Mouse (Mus musculus) stomach, postnatal 0 days (tissue): ENCODE data around the gene Nudt4. TPM values are rescaled to one million over a fixed set of nuclear protein-coding genes. Genes with fewer than 3 reads are reported as not detected.

ENCODE experiments used
- ATAC-seq: fragments of 200-750 bp; cut with Nextera tagmentation; 2 replicates; pipeline ENCODE4 v1.8.0; 2017; ENCODE audit not compliant: low FRiP score, low TSS enrichment
- DNase-seq: peaks from one replicate; pipeline ENCODE4 v3.0.0-alpha.2; 2016; ENCODE audit warnings: low spot score
- H3K27ac ChIP-seq: fragments of 300-500 bp; sonication (generic); replicated peaks from 2 replicates; pipeline ENCODE4 v1.5.1; 2014; ENCODE audit warnings: mild to moderate bottlenecking, control low read depth
- H3K27me3 ChIP-seq: fragments of 300-500 bp; sonication (generic); 2 replicates; pipeline ENCODE4 v1.6.1; 2014; ENCODE audit warnings: low read length; ENCODE audit not compliant: control insufficient read depth, insufficient read depth
- H3K36me3 ChIP-seq: fragments of 300-500 bp; sonication (generic); 2 replicates; pipeline ENCODE4 v1.6.1; 2014; ENCODE audit warnings: low read length, mixed read lengths; ENCODE audit not compliant: control insufficient read depth, insufficient read depth
- H3K4me1 ChIP-seq: fragments of 300-500 bp; sonication (generic); replicated peaks from 2 replicates; pipeline ENCODE4 v1.6.1; 2014; ENCODE audit warnings: antibody characterized with exemption; ENCODE audit not compliant: control insufficient read depth, insufficient read depth
- H3K4me2 ChIP-seq: fragments of 300-500 bp; sonication (generic); replicated peaks from 2 replicates; pipeline ENCODE4 v1.6.1; 2014; ENCODE audit warnings: low read depth, mild to moderate bottlenecking, control low read depth, moderate library complexity
- H3K4me3 ChIP-seq: fragments of 300-500 bp; sonication (generic); 2 replicates; pipeline ENCODE4 v1.5.1; 2014; ENCODE audit warnings: low read depth, low read length, control low read depth
- H3K9ac ChIP-seq: fragments of 300-500 bp; sonication (generic); 2 replicates; pipeline ENCODE4 v1.6.1; 2014; ENCODE audit warnings: mild to moderate bottlenecking, low read length, control low read depth, mixed read lengths
- H3K9me3 ChIP-seq: fragments of 300-500 bp; sonication (generic); 2 replicates; pipeline ENCODE4 v1.6.1; 2016; ENCODE audit warnings: low read length; ENCODE audit not compliant: control insufficient read depth
- CTCF ChIP-seq: IDR thresholded peaks from 2 replicates; pipeline ENCODE4 v1.5.1; 2016; ENCODE audit warnings: antibody characterized with exemption, low read depth, mild to moderate bottlenecking, moderate library complexity
- EP300 ChIP-seq: optimal IDR thresholded peaks from 2 replicates; pipeline ENCODE3; 2016; ENCODE audit warnings: antibody characterized with exemption
- WGBS: fragments of 180-500 bp; shearing (Covaris S2); extraction: QIAGEN DNeasy Blood & Tissue Kit; methylation state at CpG from one replicate; pipeline ENCODE4 v1.1.7; 2014; 5-methylcytosine and 5-hydroxymethylcytosine counted together
- polyA plus RNA-seq: library from polyadenylated mRNA; unstranded; fragments of >200 nt; fragmentation: Nextera tagmentation; extraction: Ambion mirVana; gene quantifications from 2 replicates; pipeline ENCODE4 v1.2.1, GENCODE M21; 2015

Gene Nudt4
- polyA plus RNA-seq, 1 experiment from 2014 or later: 46.1 TPM

- no peaks in the 10 kb centered on the region for H3K4me1 ChIP-seq
- H3K27me3 ChIP-seq: no peaks in the 10 kb centered on the region
- H3K9ac ChIP-seq: no peak overlapping the region
- DNase-seq (no peak), ATAC-seq (no peak)
- H3K27ac ChIP-seq: no peak overlapping the region
- H3K36me3 ChIP-seq: no peaks in the 10 kb centered on the region
- no peak overlapping the region for H3K4me3 ChIP-seq
- 72% methylated on average over 7 of the region's 7 CpGs for WGBS
- no peak for TF ChIP-seq CTCF
- no peak for TF ChIP-seq EP300
- H3K4me2 ChIP-seq: no peak overlapping the region
- H3K9me3 ChIP-seq: no peaks in the 10 kb centered on the region
Measured at GRCm38 (mm10) chr10:95599740-95600139, 35.8 kb upstream of the Nudt4 start.

- no peak overlapping the region for H3K9ac ChIP-seq
- H3K27ac ChIP-seq: no peak overlapping the region
- no peaks in the 10 kb centered on the region for H3K9me3 ChIP-seq
- no peaks in the 10 kb centered on the region for H3K36me3 ChIP-seq
- DNase-seq (peak; percentile 73), ATAC-seq (peak; percentile 77)
- no peaks in the 10 kb centered on the region for H3K4me1 ChIP-seq
- WGBS: 61% methylated on average over 15 of the region's 15 CpGs
- H3K4me2 ChIP-seq: no peak overlapping the region
- TF ChIP-seq EP300 (no peak), CTCF (no peak)
- no peaks in the 10 kb centered on the region for H3K27me3 ChIP-seq
- H3K4me3 ChIP-seq: no peak overlapping the region
Measured at GRCm38 (mm10) chr10:95598056-95598587, 34.2 kb upstream of the Nudt4 start.

- Histone ChIP-seq H3K9me3 (no peaks in the 10 kb centered on the region), H3K4me1 (no peaks in the 10 kb centered on the region), H3K27me3 (no peaks in the 10 kb centered on the region), H3K36me3 (no peaks in the 10 kb centered on the region), H3K27ac (no peak overlapping the region), H3K4me3 (no peak overlapping the region), H3K4me2 (no peak overlapping the region), H3K9ac (no peak overlapping the region)
- 52% methylated on average over 8 of the region's 8 CpGs for WGBS
- no peak for DNase-seq
- TF ChIP-seq EP300 (no peak), CTCF (no peak)
- no peak for ATAC-seq
Measured at GRCm38 (mm10) chr10:95595852-95596639, 32.1 kb upstream of the Nudt4 start.

- Histone ChIP-seq H3K36me3 (no peaks in the 10 kb centered on the region), H3K27ac (no peak overlapping the region), H3K27me3 (no peaks in the 10 kb centered on the region), H3K9ac (no peak overlapping the region), H3K4me2 (no peak overlapping the region), H3K4me3 (no peak overlapping the region), H3K9me3 (no peaks in the 10 kb centered on the region), H3K4me1 (no peaks in the 10 kb centered on the region)
- DNase-seq (no peak), ATAC-seq (no peak)
- WGBS: 72% methylated on average over 9 of the region's 11 CpGs
- TF ChIP-seq CTCF: no peak
- TF ChIP-seq EP300: no peak
Measured at GRCm38 (mm10) chr10:95594414-95594813, 30.5 kb upstream of the Nudt4 start.

GRCm38 (mm10) chr10:95591257-95591656 lies 27.3 kb upstream of the Nudt4 start:
- Histone ChIP-seq H3K27ac (no peak overlapping the region), H3K9ac (no peak overlapping the region), H3K27me3 (no peaks in the 10 kb centered on the region), H3K4me1 (no peaks in the 10 kb centered on the region), H3K4me3 (no peak overlapping the region), H3K4me2 (no peak overlapping the region), H3K9me3 (no peaks in the 10 kb centered on the region), H3K36me3 (no peaks in the 10 kb centered on the region)
- no peak for TF ChIP-seq EP300
- no peak for TF ChIP-seq CTCF
- 71% methylated on average over 4 of the region's 4 CpGs for WGBS
- no peak for DNase-seq
- no peak; the same call in 1 of the 2 replicates for ATAC-seq

GRCm38 (mm10) chr10:95590196-95590595 lies 26.2 kb upstream of the Nudt4 start:
- H3K4me3 ChIP-seq: no peak overlapping the region
- H3K9ac ChIP-seq: no peak overlapping the region
- H3K36me3 ChIP-seq: no peaks in the 10 kb centered on the region
- no peaks in the 10 kb centered on the region for H3K27me3 ChIP-seq
- H3K27ac ChIP-seq: no peak overlapping the region
- no peak for ATAC-seq
- H3K4me2 ChIP-seq: no peak overlapping the region
- DNase-seq: no peak
- TF ChIP-seq CTCF (no peak), EP300 (no peak)
- no peaks in the 10 kb centered on the region for H3K4me1 ChIP-seq
- H3K9me3 ChIP-seq: no peaks in the 10 kb centered on the region
- WGBS: 89% methylated on average over 6 of the region's 6 CpGs
